Mouse (Mus musculus) stomach, embryonic 16.5 days (tissue): ENCODE data around the gene Rpp14. TPM values are rescaled to one million over a fixed set of nuclear protein-coding genes. Genes with fewer than 3 reads are reported as not detected.

Experiments used
- ATAC-seq: fragments of 200-750 bp; cut with Nextera tagmentation; 2 replicates; pipeline ENCODE4 v1.8.0; 2017; ENCODE audit warnings: moderate number of reproducible peaks, moderate TSS enrichment; ENCODE audit not compliant: insufficient read depth, low FRiP score
- H3K27ac ChIP-seq: fragments of 300-500 bp; sonication (generic); 2 replicates; pipeline ENCODE4 v1.5.1; 2014; ENCODE audit warnings: low read length
- H3K27me3 ChIP-seq: fragments of 300-500 bp; sonication (generic); 2 replicates; pipeline ENCODE4 v1.6.1; 2014; ENCODE audit warnings: low read length, control low read depth, mixed read lengths; ENCODE audit not compliant: control insufficient read depth, insufficient read depth
- H3K36me3 ChIP-seq: fragments of 300-500 bp; sonication (generic); 2 replicates; pipeline ENCODE4 v1.6.1; 2014; ENCODE audit warnings: low read length; ENCODE audit not compliant: control insufficient read depth, insufficient read depth
- H3K4me1 ChIP-seq: fragments of 300-500 bp; sonication (generic); 2 replicates; pipeline ENCODE4 v1.6.1; 2014; ENCODE audit warnings: low read length, control low read depth, mixed read lengths; ENCODE audit not compliant: control insufficient read depth, insufficient read depth
- H3K4me2 ChIP-seq: fragments of 300-500 bp; sonication (generic); 2 replicates; pipeline ENCODE4 v1.6.1; 2014; ENCODE audit warnings: low read depth, low read length, mixed read lengths
- H3K4me3 ChIP-seq: fragments of 300-500 bp; sonication (generic); replicated peaks from 2 replicates; pipeline ENCODE4 v1.5.1; 2014; ENCODE audit warnings: mild to moderate bottlenecking, low read length
- H3K9ac ChIP-seq: fragments of 300-500 bp; sonication (generic); 2 replicates; pipeline ENCODE4 v1.6.1; 2014; ENCODE audit warnings: low read length
- H3K9me3 ChIP-seq: fragments of 300-500 bp; sonication (generic); replicated peaks from 2 replicates; pipeline ENCODE4 v1.6.1; 2016; ENCODE audit warnings: low read length, control low read depth; ENCODE audit not compliant: control insufficient read depth
- WGBS: fragments of 180-500 bp; shearing (Covaris S2); extraction: QIAGEN DNeasy Blood & Tissue Kit; methylation state at CpG from one replicate; pipeline ENCODE4 v1.1.7; 2014; 5-methylcytosine and 5-hydroxymethylcytosine counted together
- polyA plus RNA-seq: library from polyadenylated mRNA; unstranded; fragments of >200 nt; fragmentation: Nextera tagmentation; extraction: Ambion mirVana; gene quantifications from 2 replicates; pipeline ENCODE4 v1.2.1, GENCODE M21; 2015

Gene Rpp14
- 47.3 and 57.0 TPM in 2 replicates for polyA plus RNA-seq

DNA sequence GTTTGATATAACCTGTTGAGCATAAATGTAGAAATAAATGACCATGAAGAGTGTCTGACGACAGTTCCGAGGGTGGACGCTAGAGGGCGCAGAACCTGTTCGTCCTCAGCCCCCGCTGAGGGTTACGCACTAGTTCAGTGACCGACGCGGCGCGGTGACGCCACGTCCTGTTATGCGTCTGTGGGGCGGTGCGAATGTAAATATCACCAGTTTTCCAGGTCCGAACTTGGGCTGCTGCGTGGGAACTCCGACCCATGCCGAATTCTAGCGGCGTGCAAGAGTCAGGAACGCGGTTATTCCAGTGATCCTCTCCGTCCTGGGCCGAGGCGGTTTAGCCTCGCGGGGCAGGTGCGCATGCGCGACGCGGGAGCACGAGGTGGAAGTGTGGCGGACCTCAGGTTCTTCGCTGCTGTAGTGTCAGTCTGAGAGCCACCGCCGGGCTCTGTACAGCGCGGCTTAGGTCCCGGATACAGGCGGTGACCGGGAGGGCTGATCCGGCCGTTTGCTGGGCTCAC, at the start of gene Rpp14:
TSS of gene Rpp14 (plus strand) at position 203 of the 515 bp plus-strand sequence.
- peaks cover 13% of the 10 kb centered on the region for H3K4me1 ChIP-seq
- H3K4me3 ChIP-seq, result peak within 1 kb of the TSS; percentile 67
- ATAC-seq, result peak; percentile 97
- peak within 1 kb of the TSS; percentile 84 for H3K4me2 ChIP-seq
- H3K9ac ChIP-seq, result peak within 1 kb of the TSS; percentile 83
- no peaks in the 10 kb centered on the region for H3K27me3 ChIP-seq
- 0 out of 2 replicates have a peak, but pooled peaks cover 5% of the 10 kb centered on the region for H3K36me3 ChIP-seq
- H3K27ac ChIP-seq, result peak within 1 kb of the TSS; percentile 95
- no peaks in the 10 kb centered on the region for H3K9me3 ChIP-seq
- under 1% methylated on average over 47 of the region's 47 CpGs for WGBS

DNA sequence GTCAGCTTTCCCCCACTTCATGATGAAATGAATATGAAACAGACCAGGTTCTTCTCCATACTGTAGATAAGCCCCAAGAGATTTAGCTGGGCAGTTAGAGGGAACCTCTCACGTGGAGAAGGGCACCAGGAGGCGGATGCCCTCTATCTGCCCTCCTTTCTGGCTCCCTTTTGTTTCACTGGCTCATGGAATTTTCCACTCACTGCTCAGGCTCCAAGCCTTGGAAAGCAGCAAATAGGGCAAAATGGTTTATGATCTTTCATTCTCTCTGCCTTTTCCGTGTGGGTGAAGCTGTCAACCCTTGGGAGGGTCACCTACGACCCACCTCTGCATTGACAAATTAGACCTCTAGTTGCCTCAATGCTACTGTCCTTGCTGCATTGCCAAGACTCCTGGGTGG, 49.6 kb upstream of the Rpp14 start:
- 54% methylated on average over 4 of the region's 4 CpGs for WGBS
- Histone ChIP-seq H3K9ac (no peak overlapping the region), H3K27ac (no peak overlapping the region), H3K4me1 (no peaks in the 10 kb centered on the region), H3K27me3 (no peaks in the 10 kb centered on the region), H3K9me3 (no peaks in the 10 kb centered on the region), H3K4me3 (no peak overlapping the region), H3K4me2 (no peak overlapping the region), H3K36me3 (no peaks in the 10 kb centered on the region)
- ATAC-seq, result no peak

DNA sequence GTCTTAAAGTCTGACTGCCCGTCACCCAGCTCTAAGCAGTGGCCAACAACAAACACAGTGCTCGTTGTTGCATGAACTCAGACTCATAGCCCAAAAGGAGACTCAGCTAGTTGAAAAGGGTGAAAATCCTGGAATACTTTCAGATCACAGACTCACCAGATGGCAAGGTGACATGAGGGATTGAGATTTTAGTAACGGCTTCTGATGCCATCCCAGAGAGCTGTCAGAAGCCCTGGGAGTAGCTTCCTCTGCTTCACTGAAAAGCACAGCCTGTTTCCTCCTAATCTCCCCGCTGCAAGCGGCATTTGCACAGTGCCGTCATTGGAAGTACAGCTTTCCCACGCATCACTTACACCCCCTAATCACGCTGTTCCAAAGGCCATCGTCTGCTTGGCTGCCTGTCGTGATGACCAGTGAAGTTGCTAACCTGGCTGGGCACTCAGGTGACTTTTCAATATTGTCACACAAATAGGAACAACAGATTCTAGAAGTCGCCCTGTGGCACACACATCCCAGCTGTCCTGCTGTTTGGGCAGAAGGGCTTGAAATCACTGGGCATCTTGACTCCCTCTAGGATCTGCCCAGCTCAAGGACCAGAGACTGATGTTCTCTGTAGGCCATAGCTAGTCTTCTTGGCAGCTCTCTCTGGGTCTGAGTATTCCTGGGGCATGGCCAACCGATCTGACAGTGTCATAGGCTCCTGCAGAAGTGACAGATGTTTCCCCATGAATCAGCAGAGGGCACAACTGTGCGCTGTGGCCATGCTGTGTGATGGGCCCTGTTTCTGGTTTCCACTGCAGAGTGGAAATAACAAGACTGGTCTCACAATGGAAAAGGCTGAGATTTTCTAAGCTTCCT, 47.9 kb upstream of the Rpp14 start:
- Histone ChIP-seq H3K27me3 (no peaks in the 10 kb centered on the region), H3K9ac (no peak overlapping the region), H3K27ac (no peak overlapping the region), H3K4me3 (no peak overlapping the region), H3K36me3 (no peaks in the 10 kb centered on the region), H3K9me3 (no peaks in the 10 kb centered on the region), H3K4me2 (no peak overlapping the region), H3K4me1 (no peaks in the 10 kb centered on the region)
- 81% methylated on average over 13 of the region's 13 CpGs for WGBS
- ATAC-seq, result no peak

GRCm38 (mm10) chr14:8034561-8034960, 45.6 kb upstream of the Rpp14 start:
- Histone ChIP-seq H3K4me3 (no peak overlapping the region), H3K9me3 (no peaks in the 10 kb centered on the region), H3K36me3 (no peaks in the 10 kb centered on the region), H3K4me2 (no peak overlapping the region), H3K4me1 (no peaks in the 10 kb centered on the region), H3K27me3 (no peaks in the 10 kb centered on the region), H3K9ac (no peak overlapping the region), H3K27ac (no peak overlapping the region)
- no peak for ATAC-seq
- 61% methylated on average over 5 of the region's 5 CpGs for WGBS

- ATAC-seq, result no peak
Observed at GRCm38 (mm10) chr14:8035951-8036350, 44.2 kb upstream of the Rpp14 start.

DNA sequence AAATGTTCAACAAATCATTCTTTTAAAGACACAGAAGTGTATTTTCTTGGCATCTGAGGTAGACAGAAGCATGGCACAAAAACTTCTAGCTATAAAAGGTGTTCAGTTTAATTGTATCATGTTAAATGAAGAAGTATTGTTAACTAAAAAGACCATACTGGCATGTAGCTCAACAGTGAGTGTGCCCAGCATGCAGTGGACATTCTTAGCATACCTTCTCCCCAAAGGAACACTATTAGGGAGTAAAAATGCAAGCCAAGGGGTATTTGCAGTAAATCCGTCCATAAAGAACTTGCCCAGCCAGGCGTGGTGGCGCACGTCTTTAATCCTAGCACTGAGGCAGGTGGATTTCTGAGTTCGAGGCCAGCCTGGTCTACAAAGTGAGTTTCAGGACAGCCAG, 43.8 kb upstream of the Rpp14 start:
- H3K4me2 ChIP-seq, result no peak overlapping the region
- H3K36me3 ChIP-seq, result no peaks in the 10 kb centered on the region
- H3K9me3 ChIP-seq, result no peaks in the 10 kb centered on the region
- H3K27ac ChIP-seq, result no peak overlapping the region
- WGBS, result 75% methylated on average over 5 of the region's 5 CpGs
- H3K4me3 ChIP-seq, result no peak overlapping the region
- no peaks in the 10 kb centered on the region for H3K4me1 ChIP-seq
- ATAC-seq, result no peak
- H3K9ac ChIP-seq, result no peak overlapping the region
- H3K27me3 ChIP-seq, result no peaks in the 10 kb centered on the region

More at GRCm38 (mm10) chr14:8035951-8036350, 44.2 kb upstream of the Rpp14 start:
- Histone ChIP-seq H3K27ac (no peak overlapping the region), H3K4me2 (no peak overlapping the region), H3K9ac (no peak overlapping the region), H3K9me3 (no peaks in the 10 kb centered on the region), H3K27me3 (no peaks in the 10 kb centered on the region), H3K4me3 (no peak overlapping the region), H3K4me1 (no peaks in the 10 kb centered on the region), H3K36me3 (no peaks in the 10 kb centered on the region)
- 79% methylated on average over 6 of the region's 6 CpGs for WGBS

GRCm38 (mm10) chr14:8038150-8038549, 42.0 kb upstream of the Rpp14 start:
- Histone ChIP-seq H3K4me2 (no peak overlapping the region), H3K27me3 (no peaks in the 10 kb centered on the region), H3K9ac (no peak overlapping the region), H3K4me1 (no peaks in the 10 kb centered on the region), H3K4me3 (no peak overlapping the region), H3K36me3 (no peaks in the 10 kb centered on the region), H3K27ac (no peak overlapping the region), H3K9me3 (no peaks in the 10 kb centered on the region)
- no peak for ATAC-seq
- 67% methylated on average over 5 of the region's 5 CpGs for WGBS

GRCm38 (mm10) chr14:8038791-8039448, 41.2 kb upstream of the Rpp14 start:
- ATAC-seq, result no peak
- Histone ChIP-seq H3K27ac (no peak overlapping the region), H3K36me3 (no peaks in the 10 kb centered on the region), H3K4me2 (no peak overlapping the region), H3K9me3 (no peaks in the 10 kb centered on the region), H3K9ac (no peak overlapping the region), H3K4me3 (no peak overlapping the region), H3K27me3 (no peaks in the 10 kb centered on the region), H3K4me1 (no peaks in the 10 kb centered on the region)
- 73% methylated on average over 7 of the region's 7 CpGs for WGBS

DNA sequence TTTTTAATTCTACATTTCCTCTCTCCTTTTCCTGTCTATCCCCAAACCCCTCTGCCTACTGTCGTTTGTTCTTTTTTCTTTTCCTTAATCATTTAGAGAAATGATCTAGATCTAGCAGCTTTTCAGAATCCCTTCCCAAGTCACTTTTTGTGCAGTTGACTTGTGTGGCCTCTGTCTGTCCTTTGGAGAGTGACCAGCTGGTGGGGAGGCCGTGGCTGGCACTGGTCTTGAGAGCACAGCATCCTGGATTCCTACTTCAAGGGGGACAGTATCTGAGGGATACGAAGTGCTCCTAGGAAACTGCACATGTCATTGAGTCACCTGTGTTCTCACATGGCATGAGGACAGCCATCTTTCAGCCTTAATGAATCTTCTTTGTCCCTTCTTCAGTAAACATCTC, 40.0 kb upstream of the Rpp14 start:
- Histone ChIP-seq H3K4me2 (no peak overlapping the region), H3K36me3 (no peaks in the 10 kb centered on the region), H3K27me3 (no peaks in the 10 kb centered on the region), H3K4me1 (no peaks in the 10 kb centered on the region), H3K9ac (no peak overlapping the region), H3K27ac (no peak overlapping the region), H3K9me3 (no peaks in the 10 kb centered on the region), H3K4me3 (no peak overlapping the region)
- no peak for ATAC-seq
- 69% methylated on average over 3 of the region's 3 CpGs for WGBS
